Mouse (Mus musculus): ENCODE measurements at regions not wholly inside any gene's neighbourhood (a gene's known extent, or its start where the extent isn't known, plus 50 kb on each side); places are given as distances from the start of the nearest gene placed in this dataset.

DNA sequence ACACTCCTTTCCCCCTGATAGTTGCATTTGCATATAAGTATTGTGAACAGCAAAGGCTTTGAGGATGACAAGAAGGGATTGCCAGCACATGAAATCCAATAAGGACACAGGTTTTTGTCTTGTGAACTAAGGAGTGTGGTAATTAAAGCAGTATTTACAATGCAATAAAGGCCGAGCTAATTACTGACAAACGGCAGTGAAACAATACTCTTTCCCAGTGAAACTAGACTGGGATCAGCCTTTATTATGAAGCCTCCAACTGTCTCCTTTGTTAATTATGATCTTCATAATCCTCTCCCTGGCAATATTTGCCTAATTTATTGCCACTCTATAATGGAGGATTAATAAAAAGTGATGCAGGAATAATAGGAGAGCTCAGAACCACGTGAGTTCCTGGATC, 704.2 kb upstream of the Api5 start:
- intact Hi-C loops (cut with DNase I), result no loop called here
- DNase-seq (ENCODE audit: low spot score in 2 of 2), result no peak

DNA sequence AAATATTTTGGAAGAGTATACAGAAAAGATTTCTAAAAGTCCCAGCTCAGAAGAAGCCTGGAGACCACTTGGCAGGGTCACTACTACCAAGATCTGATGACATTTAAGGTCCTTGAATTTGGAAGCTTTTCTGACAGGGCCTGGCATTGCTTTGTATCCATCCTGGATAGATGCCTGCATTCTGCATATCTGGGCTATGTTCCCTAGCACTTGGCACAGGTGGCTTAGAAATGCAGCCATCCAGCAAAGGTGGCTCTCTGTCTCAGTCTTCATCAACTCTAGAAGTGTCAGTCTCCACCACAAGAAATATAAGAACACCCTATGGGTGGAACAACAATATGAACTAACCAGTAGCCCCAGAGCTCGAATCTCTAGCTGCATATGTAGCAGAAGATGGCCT, 702.2 kb upstream of the Api5 start:
- DNase-seq (ENCODE audit: low spot score in 2 of 2), result no peak
- intact Hi-C loops (cut with DNase I), result no loop called here

DNA sequence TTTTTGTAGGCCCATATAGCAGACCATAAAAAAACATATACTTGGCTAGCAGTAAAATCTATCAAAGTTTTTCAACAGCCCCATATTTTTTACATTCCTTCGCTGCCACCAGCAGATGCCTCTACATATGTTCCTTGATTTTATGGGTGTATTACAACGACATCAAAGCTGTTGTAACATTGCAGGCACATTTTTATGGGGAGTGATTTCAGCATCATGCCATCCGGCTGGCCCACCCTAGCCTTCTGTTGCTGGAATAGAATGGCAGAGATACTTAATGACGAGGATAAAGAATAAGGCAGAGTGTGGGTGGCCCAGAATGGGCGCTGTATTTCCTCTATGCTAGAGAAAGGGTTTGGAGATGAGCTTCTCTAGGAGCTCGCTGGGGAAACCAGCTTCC, 698.7 kb upstream of the Api5 start:
- intact Hi-C loops (cut with DNase I), result no loop called here

DNA sequence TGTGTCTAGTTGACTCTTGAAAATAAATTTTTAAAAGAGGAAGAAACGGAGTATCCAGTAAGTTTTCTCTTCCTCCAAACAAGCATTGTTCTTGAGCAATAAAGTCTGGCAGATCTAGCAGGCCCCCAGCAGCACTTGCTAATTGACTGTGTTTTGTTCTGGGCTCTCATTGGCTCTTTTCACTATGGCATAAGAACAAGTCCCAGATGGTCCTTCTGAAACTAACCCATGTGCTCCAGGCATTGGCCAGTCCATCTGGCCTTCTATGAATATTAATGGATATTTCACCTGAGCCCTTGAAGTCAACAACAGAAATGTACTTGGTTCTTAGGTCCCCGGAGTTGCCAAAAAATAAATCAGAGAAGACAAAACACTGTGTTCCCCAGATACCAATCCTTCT, 693.2 kb upstream of the Api5 start:
- DNase-seq (ENCODE audit: low spot score in 2 of 2), result no peak
- intact Hi-C loops (cut with DNase I), result no loop called here

More for the DNA sequence above, 698.7 kb upstream of the Api5 start:
- DNase-seq (ENCODE audit: low spot score in 2 of 2), result peak; percentile 5 to 28

DNA sequence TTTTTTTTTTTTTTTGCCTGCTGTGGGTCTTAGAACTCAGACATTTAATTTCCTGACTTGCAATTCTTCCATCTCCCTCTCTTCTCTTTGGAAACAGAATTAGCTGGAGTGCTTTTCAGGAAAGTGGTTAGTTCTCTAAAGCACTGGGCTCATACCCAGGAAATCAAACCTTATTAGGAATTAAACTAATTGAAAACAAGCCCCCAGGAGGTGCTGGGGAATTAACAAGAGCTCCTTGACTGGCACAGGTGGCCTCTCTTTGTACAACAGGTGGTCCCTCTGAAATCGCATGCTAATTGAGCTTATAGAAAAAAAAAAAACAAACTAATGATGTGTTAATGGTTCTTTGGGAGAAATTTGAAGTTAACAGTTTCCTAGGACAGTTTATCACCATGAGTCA, 690.8 kb upstream of the Api5 start:
- DNase-seq (ENCODE audit: low spot score in 2 of 2), result no peak
- intact Hi-C loops (cut with DNase I), result no loop called here

DNA sequence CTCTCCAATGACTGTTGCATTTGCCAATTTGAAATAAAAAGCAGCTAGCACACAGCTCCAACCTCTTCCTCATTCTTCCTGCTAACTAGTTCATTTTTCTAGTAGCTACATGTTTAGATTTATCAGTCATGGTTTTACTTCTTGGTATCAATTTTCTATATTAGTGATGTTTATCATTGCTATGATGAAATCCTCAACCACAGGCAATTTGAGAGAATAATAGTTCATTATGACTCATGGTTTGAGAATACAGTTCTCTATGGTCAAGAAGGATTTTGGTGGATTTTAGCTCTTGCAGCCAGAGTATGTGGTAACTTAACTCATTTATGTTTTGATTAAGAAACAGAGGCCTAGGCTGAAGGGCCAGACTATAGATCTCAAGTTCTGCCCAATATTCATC, 681.6 kb upstream of the Api5 start:
- intact Hi-C loops (cut with DNase I), result no loop called here
- DNase-seq (ENCODE audit: low spot score in 2 of 2), result no peak

DNA sequence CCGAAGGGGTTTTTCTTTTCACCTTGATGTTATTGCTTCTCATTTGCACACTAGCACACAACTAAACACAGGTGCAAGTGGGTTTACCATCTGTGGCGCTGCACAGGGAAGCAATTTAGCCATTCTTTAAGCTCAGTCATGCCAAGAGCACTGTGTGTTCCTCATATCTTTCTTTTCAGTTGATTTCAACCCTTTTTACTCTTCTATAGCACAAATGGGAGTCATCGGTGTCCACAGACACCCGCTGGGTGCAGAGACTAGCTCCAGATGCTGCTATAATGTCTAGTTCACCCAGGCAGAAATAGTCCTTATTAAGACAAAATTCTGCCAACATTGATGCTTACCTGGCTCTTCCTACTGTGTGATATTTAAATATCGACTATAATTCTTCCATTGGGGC, 659.1 kb upstream of the Api5 start:
- intact Hi-C loops (cut with DNase I), result no loop called here
- DNase-seq (ENCODE audit: low spot score in 2 of 2), result no peak

DNA sequence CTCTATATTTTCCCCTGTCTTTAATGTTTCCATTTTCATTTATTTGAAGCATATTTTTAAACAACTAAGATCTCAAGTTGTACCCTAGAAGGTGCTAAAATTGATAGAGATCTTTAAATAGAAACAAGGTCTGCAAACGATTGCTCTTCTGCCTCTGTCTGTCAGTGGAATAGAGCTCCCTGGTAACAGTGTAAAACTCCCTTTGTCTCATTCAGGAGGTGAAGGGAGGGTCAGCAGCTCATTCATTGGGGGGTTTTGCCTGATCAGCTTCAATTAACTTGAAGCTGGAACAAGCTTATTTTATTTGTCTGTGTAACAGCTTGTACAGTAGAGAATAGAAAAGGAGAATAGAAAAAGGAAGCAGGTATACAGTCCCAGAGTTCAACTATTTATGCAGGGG, 616.7 kb upstream of the Api5 start:
- intact Hi-C loops (cut with DNase I), result no loop called here
- DNase-seq (ENCODE audit: low spot score in 2 of 2), result no peak

DNA sequence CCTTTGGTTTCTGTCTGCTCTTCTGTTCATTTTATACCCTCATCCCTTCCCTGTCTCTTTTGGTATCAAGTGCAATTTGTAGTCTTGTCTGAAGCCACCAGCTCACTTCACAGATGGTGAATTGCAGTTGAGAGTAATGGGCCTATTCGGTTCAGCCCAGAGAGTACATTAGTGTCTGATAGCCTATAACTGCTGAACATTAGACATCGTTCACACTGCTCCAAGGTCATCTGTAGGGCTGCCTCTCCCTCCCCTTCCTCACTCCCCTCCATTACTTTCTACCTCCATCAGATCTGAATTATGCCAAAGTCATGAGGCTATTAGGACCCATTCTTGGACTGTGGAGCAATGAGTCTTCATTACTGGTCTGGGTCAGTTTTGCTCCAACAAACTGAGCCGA, 615.9 kb upstream of the Api5 start:
- intact Hi-C loops (cut with DNase I), result no loop called here
- no peak for DNase-seq (ENCODE audit: low spot score in 2 of 2)
